12 mouse cellular contexts compared by ENCODE assay signal in the genomic region with DNA sequence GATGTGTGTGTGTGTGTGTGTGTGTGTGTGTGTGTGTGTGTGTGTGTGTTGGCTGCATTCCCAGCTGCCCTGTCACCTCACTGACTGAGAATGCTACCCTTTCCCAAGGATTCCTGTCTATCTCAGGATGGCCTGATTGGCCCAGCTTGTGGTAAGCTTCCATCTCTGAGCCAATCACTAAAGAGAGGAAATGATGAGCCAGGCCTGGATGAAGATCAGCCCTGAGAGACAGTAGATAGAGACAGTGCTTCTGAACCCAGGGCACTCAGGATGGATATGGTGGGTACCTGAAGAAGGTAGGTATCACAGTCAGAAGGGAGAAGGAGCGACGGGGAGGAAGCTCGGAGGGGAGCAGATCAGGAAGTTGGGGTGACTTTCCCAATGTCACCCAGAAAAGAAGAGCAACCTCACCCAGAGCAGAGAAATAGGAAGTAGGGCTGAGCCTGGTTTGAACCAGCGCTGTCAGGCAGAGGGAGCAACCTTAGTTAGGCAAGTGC. TPM values are rescaled to one million over a fixed set of nuclear protein-coding genes. Genes with fewer than 3 reads are reported as not detected.
DNase-seq lines count a peak whose midpoint lies in the region; ATAC-seq and TF ChIP-seq lines count a peak whose summit lies in the region.
"Had no signal": no experiment of that assay in that cellular context is flagged by ENCODE, and none has a peak within 500 bp of the region (broad histone marks: within the 10 kb centered on the region; RNA-seq: fewer than 3 reads in every experiment).

No protein-coding gene starts in this region.

- H3K27ac ChIP-seq in heart, embryonic 15.5 days = peak overlapping the region; percentile 51
- H3K27ac ChIP-seq in heart, embryonic 11.5 days (ENCODE audit: low read depth, low read length) = no peak overlapping the region
- 0 out of 2 replicates have a peak overlapping the region, but pooled peaks have one; percentile 5 for H3K27ac ChIP-seq in brown adipose tissue, adult 24 weeks (replicated peaks; ENCODE audit: low read depth, low read length)
- no peak overlapping the region for H3K27ac ChIP-seq in midbrain, embryonic 11.5 days (ENCODE audit: low read depth, low read length)
- H3K27ac ChIP-seq: forebrain, embryonic 10.5 days had no signal

- DNase-seq in retina, postnatal 1 day = peak; percentile 19
- DNase-seq in retina, embryonic 14.5 days (ENCODE audit: low spot score) = no peak
- DNase-seq in ovary, postnatal 14 days (ENCODE audit: low spot score) = no peak
- no peak for DNase-seq in midbrain, embryonic 11.5 days (ENCODE audit: low spot score, missing footprints)
- DNase-seq: cerebellum, adult 11-12 months; gastrocnemius, postnatal 14 days had no signal

- no peak overlapping the region for H3ac ChIP-seq in myocyte (ENCODE audit: control insufficient read depth, insufficient read length)

- H3K9ac ChIP-seq in heart, embryonic 15.5 days = no peak overlapping the region
- H3K9ac ChIP-seq in heart, embryonic 11.5 days (ENCODE audit: low read depth, low read length) = no peak overlapping the region
- H3K9ac ChIP-seq in midbrain, embryonic 11.5 days (ENCODE audit: low read length) = no peak overlapping the region

- peaks cover 24% of the 10 kb centered on the region for H3K4me1 ChIP-seq in heart, embryonic 15.5 days (replicated peaks)
- peaks cover 10% of the 10 kb centered on the region for H3K4me1 ChIP-seq in heart, embryonic 11.5 days (ENCODE audit: control insufficient read depth, insufficient read depth, low read length)
- no peaks in the 10 kb centered on the region for H3K4me1 ChIP-seq in brown adipose tissue, adult 24 weeks (ENCODE audit: control insufficient read depth, insufficient read depth, insufficient read length, low read length)
- no peaks in the 10 kb centered on the region for H3K4me1 ChIP-seq in midbrain, embryonic 11.5 days (ENCODE audit: control insufficient read depth, insufficient read depth, low read length)

- H3K79me2 ChIP-seq in myocyte (ENCODE audit: control insufficient read depth, insufficient read depth) = no peaks in the 10 kb centered on the region

- H3K4me2 ChIP-seq in heart, embryonic 15.5 days = no peak overlapping the region
- no peak overlapping the region for H3K4me2 ChIP-seq in heart, embryonic 11.5 days
- peak overlapping the region; percentile 33 for H3K4me2 ChIP-seq in myocyte (ENCODE audit: low read depth)
- no peak overlapping the region for H3K4me2 ChIP-seq in midbrain, embryonic 11.5 days

- 77% methylated on average over 4 of the region's 4 CpGs for WGBS in heart, embryonic 15.5 days
- 80% methylated on average over 4 of the region's 4 CpGs for WGBS in heart, embryonic 11.5 days (ENCODE audit: insufficient replicate concordance)
- 94% methylated on average over 4 of the region's 4 CpGs for WGBS in midbrain, embryonic 11.5 days

- no peaks in the 10 kb centered on the region for H3K27me3 ChIP-seq in heart, embryonic 15.5 days
- no peaks in the 10 kb centered on the region for H3K27me3 ChIP-seq in heart, embryonic 11.5 days (ENCODE audit: control insufficient read depth, insufficient read depth, low read length)
- no peaks in the 10 kb centered on the region for H3K27me3 ChIP-seq in myocyte (ENCODE audit: control insufficient read depth, insufficient read depth, insufficient read length)
- H3K27me3 ChIP-seq in midbrain, embryonic 11.5 days (ENCODE audit: control insufficient read depth, insufficient read depth, low read length) = peaks cover 3% of the 10 kb centered on the region; the same call in 1 of the 2 replicates

- no peak overlapping the region for H3K4me3 ChIP-seq in heart, embryonic 15.5 days
- H3K4me3 ChIP-seq in heart, embryonic 11.5 days (ENCODE audit: low read depth, low read length) = no peak overlapping the region
- H3K4me3 ChIP-seq in brown adipose tissue, adult 24 weeks (ENCODE audit: insufficient read depth, low read depth, low read length) = no peak overlapping the region
- no peak overlapping the region for H3K4me3 ChIP-seq in myocyte
- no peak overlapping the region for H3K4me3 ChIP-seq in midbrain, embryonic 11.5 days (ENCODE audit: low read depth, low read length)
- H3K4me3 ChIP-seq: forebrain, embryonic 10.5 days had no signal

- ATAC-seq in heart, embryonic 15.5 days (replicated peaks; ENCODE audit: insufficient number of reproducible peaks, insufficient read depth, low FRiP score, low read depth) = peak; percentile 66
- ATAC-seq in heart, embryonic 11.5 days (replicated peaks; ENCODE audit: insufficient number of reproducible peaks, low FRiP score, low TSS enrichment) = no peak; the same call in 1 of the 2 replicates
- ATAC-seq in midbrain, embryonic 11.5 days (ENCODE audit: low FRiP score) = no peak
- ATAC-seq: inflammation-experienced regulatory T-cells, adult 6 months had no signal

- no peaks in the 10 kb centered on the region for H3K9me3 ChIP-seq in heart, embryonic 15.5 days (replicated peaks)
- no peaks in the 10 kb centered on the region for H3K9me3 ChIP-seq in heart, embryonic 11.5 days (replicated peaks; ENCODE audit: control insufficient read depth, low read length)
- H3K9me3 ChIP-seq in midbrain, embryonic 11.5 days (ENCODE audit: control insufficient read depth, low read length) = no peaks in the 10 kb centered on the region
- H3K9me3 ChIP-seq: forebrain, embryonic 10.5 days had no signal

- H3K36me3 ChIP-seq in heart, embryonic 15.5 days = no peaks in the 10 kb centered on the region
- H3K36me3 ChIP-seq in heart, embryonic 11.5 days (ENCODE audit: control insufficient read depth, insufficient read depth, low read length) = no peaks in the 10 kb centered on the region
- no peaks in the 10 kb centered on the region for H3K36me3 ChIP-seq in myocyte (ENCODE audit: control insufficient read depth, insufficient read depth)
- H3K36me3 ChIP-seq in midbrain, embryonic 11.5 days (ENCODE audit: control insufficient read depth, insufficient read depth, low read length) = no peaks in the 10 kb centered on the region

- TF ChIP-seq POLR2A in myocyte (IDR thresholded peaks at IDR 0.05; ENCODE audit: insufficient read length, low read depth) = no peak

TF ChIP-seq in myocyte, 11 proteins besides CTCF, POLR2A, EP300 and RAD21:
- peak in 2 of 3 experiments; percentile 21 to 27 for TF ChIP-seq MYOG (IDR thresholded peaks at IDR 0.05; ENCODE audit: control insufficient read depth in 1 of 3, insufficient read depth in 1 of 3, insufficient read length in 2 of 3, low read depth in 2 of 3)
- TF ChIP-seq POLR2AphosphoS2 (IDR thresholded peaks at IDR 0.05; ENCODE audit: insufficient read length, low read depth) = no peak
- TF ChIP-seq TCF3 (IDR thresholded peaks at IDR 0.05; ENCODE audit: insufficient read length, low read depth) = no peak
- TF ChIP-seq CEBPB (IDR thresholded peaks at IDR 0.05; ENCODE audit: insufficient read depth, poor library complexity, severe bottlenecking) = no peak
- TF ChIP-seq E2F4 (IDR thresholded peaks at IDR 0.05; ENCODE audit: insufficient read depth) = no peak
- peak in 2 of 3 experiments; percentile 36 to 70 for TF ChIP-seq MYOD1 (IDR thresholded peaks at IDR 0.05; ENCODE audit: control insufficient read depth in 1 of 3, insufficient read length in 2 of 3, low read depth in 2 of 3)
- TF ChIP-seq MAX (IDR thresholded peaks at IDR 0.05; ENCODE audit: low read depth) = no peak

RNA-seq across cellular contexts. Expression of a gene that starts 5.8 kb away (rescaled TPM):
- polyA plus RNA-seq in heart, embryonic 15.5 days (2015; fragmentation: Nextera tagmentation; extraction: Ambion mirVana) = 58.3 and 83.8 TPM in 2 replicates
- polyA plus RNA-seq in heart, embryonic 11.5 days (2014; fragmentation: Nextera tagmentation; extraction: Ambion mirVana) = 55.0 and 56.5 TPM in 2 replicates
- 60.3 and 71.0 TPM in 2 replicates for polyA plus RNA-seq in brown adipose tissue, adult 24 weeks (2012; ENCODE audit: insufficient read depth, insufficient read length, missing spikeins)
- 110 TPM for polyA plus RNA-seq in myocyte (2012; fragmentation: generic; extraction: Trizol)
- polyA plus RNA-seq in midbrain, embryonic 11.5 days (2014; fragmentation: Nextera tagmentation; extraction: Ambion mirVana) = 25.5 and 33.8 TPM in 2 replicates

RNA-seq across cellular contexts. Expression of a gene that starts 46.2 kb away (rescaled TPM):
- polyA plus RNA-seq in heart, embryonic 15.5 days (2015; fragmentation: Nextera tagmentation; extraction: Ambion mirVana) = 74.9 and 81.9 TPM in 2 replicates
- polyA plus RNA-seq in heart, embryonic 11.5 days (2014; fragmentation: Nextera tagmentation; extraction: Ambion mirVana) = 73.2 and 91.0 TPM in 2 replicates
- polyA plus RNA-seq in brown adipose tissue, adult 24 weeks (2012; ENCODE audit: insufficient read depth, insufficient read length, missing spikeins) = 17.4 and 24.8 TPM in 2 replicates
- 116 TPM for polyA plus RNA-seq in myocyte (2012; fragmentation: generic; extraction: Trizol)
- 175 and 182 TPM in 2 replicates for polyA plus RNA-seq in midbrain, embryonic 11.5 days (2014; fragmentation: Nextera tagmentation; extraction: Ambion mirVana)

Comparison
In these comparisons a context has a peak if more than half of its experiments do, and no peak if none do; other contexts are left out.
1. H3K27ac ChIP-seq: peak in heart, embryonic 15.5 days (single experiment) and brown adipose tissue, adult 24 weeks (single experiment); none in heart, embryonic 11.5 days (single experiment) and midbrain, embryonic 11.5 days (single experiment).